Mouse (Mus musculus) forebrain, embryonic 16.5 days (tissue): Measurements from ENCODE around the gene Gtsf1l. TPM values are rescaled to one million over a fixed set of nuclear protein-coding genes. Genes with fewer than 3 reads are reported as not detected.
A peak's percentile ranks its signal among the peaks of the same experiment; 100 is the strongest.

ENCODE experiments used
- ATAC-seq: fragments of 200-750 bp; cut with Nextera tagmentation; 2 replicates; pipeline ENCODE4 v1.8.0; 2017; ENCODE audit warnings: mild to moderate bottlenecking, moderate library complexity
- H3K27ac ChIP-seq: fragments of 300-500 bp; sonication (generic); 2 replicates; pipeline ENCODE4 v1.5.1; 2014; ENCODE audit warnings: low read length, control low read depth
- H3K27me3 ChIP-seq: fragments of 300-500 bp; sonication (generic); replicated peaks from 2 replicates; pipeline ENCODE4 v1.6.1; 2014; ENCODE audit warnings: low read length; ENCODE audit not compliant: control insufficient read depth, insufficient read depth
- H3K36me3 ChIP-seq: fragments of 300-500 bp; sonication (generic); 2 replicates; pipeline ENCODE4 v1.6.1; 2014; ENCODE audit not compliant: control insufficient read depth, insufficient read depth
- H3K4me1 ChIP-seq: fragments of 300-500 bp; sonication (generic); replicated peaks from 2 replicates; pipeline ENCODE4 v1.6.1; 2014; ENCODE audit warnings: low read length; ENCODE audit not compliant: control insufficient read depth, insufficient read depth
- H3K4me2 ChIP-seq: fragments of 300-500 bp; sonication (generic); 2 replicates; pipeline ENCODE4 v1.6.1; 2014; ENCODE audit warnings: mild to moderate bottlenecking, low read length, control low read depth
- H3K4me3 ChIP-seq: fragments of 300-500 bp; sonication (generic); replicated peaks from 2 replicates; pipeline ENCODE4 v1.5.1; 2014; ENCODE audit warnings: mild to moderate bottlenecking, low read length, control low read depth
- H3K9ac ChIP-seq: fragments of 300-500 bp; sonication (generic); replicated peaks from 2 replicates; pipeline ENCODE4 v1.6.1; 2014; ENCODE audit warnings: low read depth, low read length, control low read depth
- H3K9me3 ChIP-seq: fragments of 300-500 bp; sonication (generic); 2 replicates; pipeline ENCODE4 v1.6.1; 2016; ENCODE audit warnings: low read length; ENCODE audit not compliant: control insufficient read depth
- WGBS: fragments of 180-500 bp; shearing (Covaris S2); extraction: QIAGEN DNeasy Blood & Tissue Kit; methylation state at CpG from one replicate; pipeline ENCODE4 v1.1.7; 2014; 5-methylcytosine and 5-hydroxymethylcytosine counted together
- microRNA-seq: library from miRNA; unstranded; fragments of <30 nt; microRNA quantifications from one replicate; pipeline ENCODE4, GENCODE M21; 2017
- polyA plus RNA-seq: library from polyadenylated mRNA; unstranded; fragments of >200 nt; fragmentation: Nextera tagmentation; extraction: Ambion mirVana; gene quantifications from 2 replicates; pipeline ENCODE4 v1.2.1, GENCODE M21; 2015

Gene Gtsf1l
- polyA plus RNA-seq, 1 experiment from 2014 or later, result not detected

DNA sequence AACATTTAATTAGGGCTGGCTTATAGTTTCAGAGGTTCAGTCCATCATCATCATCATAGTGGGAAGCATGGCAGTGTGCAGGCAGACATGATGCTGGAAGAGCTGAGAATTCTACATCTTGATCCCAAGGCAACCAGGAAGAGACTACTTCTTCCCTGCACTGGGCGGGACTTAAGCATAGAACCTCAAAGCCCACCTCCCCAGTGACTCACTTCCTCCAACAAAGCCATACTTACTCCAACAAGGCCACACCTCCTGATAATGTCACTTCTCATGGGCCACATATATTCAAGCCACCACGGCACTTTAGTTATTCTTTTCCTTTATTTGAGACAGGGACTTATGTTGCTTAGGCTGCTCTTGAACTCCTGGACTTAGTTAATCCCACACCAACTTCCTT, 38.5 kb downstream of the Gtsf1l start:
- ATAC-seq, result no peak
- Histone ChIP-seq H3K27me3 (no peaks in the 10 kb centered on the region), H3K36me3 (peaks cover 8% of the 10 kb centered on the region; the same call in 1 of the 2 replicates), H3K4me2 (no peak overlapping the region), H3K4me3 (no peak overlapping the region), H3K27ac (no peak overlapping the region), H3K9me3 (no peaks in the 10 kb centered on the region), H3K9ac (no peak overlapping the region), H3K4me1 (peaks cover 8% of the 10 kb centered on the region)
- WGBS, result 94% methylated on average over 2 of the region's 2 CpGs

DNA sequence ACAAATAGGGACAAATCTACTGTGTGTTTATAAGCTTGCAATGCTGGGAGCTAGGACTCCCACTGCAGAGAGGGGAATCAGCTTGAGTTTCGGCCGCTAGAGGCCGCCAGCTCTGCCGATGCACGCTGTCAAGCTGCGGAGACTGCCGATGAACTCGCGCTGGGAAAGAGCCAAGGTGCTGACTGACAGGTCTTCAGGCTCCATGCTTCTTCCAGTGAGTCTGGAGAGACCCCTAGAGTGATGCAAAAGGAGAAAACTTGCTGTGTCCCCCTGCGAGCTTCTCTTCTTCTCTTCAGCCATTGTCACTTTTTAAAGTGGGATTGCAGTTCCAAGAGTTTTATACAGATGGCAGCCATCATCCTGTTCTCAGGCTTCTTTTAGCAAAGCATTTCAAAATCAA, 39.5 kb downstream of the Gtsf1l start:
- peak; percentile 81 for ATAC-seq
- Histone ChIP-seq H3K9me3 (no peaks in the 10 kb centered on the region), H3K9ac (peak overlapping the region; percentile 39; the same call in 1 of the 2 replicates), H3K36me3 (peaks cover 8% of the 10 kb centered on the region; the same call in 1 of the 2 replicates), H3K27me3 (no peaks in the 10 kb centered on the region), H3K4me2 (peak overlapping the region; percentile 58), H3K4me1 (0 out of 2 replicates have a peak, but pooled peaks cover 3% of the 10 kb centered on the region), H3K27ac (no peak overlapping the region), H3K4me3 (peak overlapping the region; percentile 38)
- WGBS, result 3% methylated on average over 10 of the region's 10 CpGs

DNA sequence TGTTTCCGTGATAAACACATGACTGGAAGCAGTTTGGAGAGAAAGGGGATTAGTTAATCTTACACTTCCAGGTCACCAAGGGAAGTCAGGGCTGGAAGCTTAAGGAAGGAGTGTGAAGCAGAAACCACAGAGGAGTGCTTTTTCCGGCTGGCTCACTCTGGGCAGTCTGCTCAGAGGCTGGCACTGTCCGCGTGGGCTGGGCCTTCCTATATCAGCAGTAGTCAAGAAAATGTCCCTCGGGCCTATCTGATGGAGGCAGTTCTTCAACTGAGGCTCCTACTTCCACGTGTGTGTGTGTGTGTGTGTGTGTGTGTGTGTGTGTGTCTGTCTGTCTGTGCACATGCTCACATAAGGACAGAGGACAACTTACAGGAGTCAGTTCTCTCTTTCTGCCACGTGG, 47.7 kb downstream of the Gtsf1l start:
- Histone ChIP-seq H3K4me1 (no peaks in the 10 kb centered on the region), H3K27ac (no peak overlapping the region), H3K4me3 (no peak overlapping the region), H3K9me3 (no peaks in the 10 kb centered on the region), H3K27me3 (no peaks in the 10 kb centered on the region), H3K4me2 (no peak overlapping the region), H3K36me3 (peaks cover 24% of the 10 kb centered on the region), H3K9ac (no peak overlapping the region)
- WGBS, result 89% methylated on average over 7 of the region's 7 CpGs
- ATAC-seq, result no peak

Small RNAs within 50 kb of the gene (microRNA-seq; reads per million reads assigned to microRNA genes)
- gene Gm22174 (not detected), gene Mir7003 (not detected)

Other genes with a start within 250 kb of the Gtsf1l start
- 155 and 168 TPM in 2 replicates for gene Srsf6, start 156.3 kb downstream of the Gtsf1l start, polyA plus RNA-seq
- gene L3mbtl1, start 144.4 kb downstream of the Gtsf1l start, polyA plus RNA-seq, result 0.96 and 2.1 TPM in 2 replicates
- not detected in 2 replicates for gene Sgk2, start 100.5 kb downstream of the Gtsf1l start, polyA plus RNA-seq
- 38.0 and 38.1 TPM in 2 replicates for gene Ift52, start 70.5 kb downstream of the Gtsf1l start, polyA plus RNA-seq
- gene Mybl2, start 33.2 kb downstream of the Gtsf1l start, polyA plus RNA-seq, result 9.9 and 10.9 TPM in 2 replicates
- gene Tox2, start 115.3 kb upstream of the Gtsf1l start, polyA plus RNA-seq, result 17.6 and 22.9 TPM in 2 replicates